Mouse (Mus musculus) right cerebral cortex, adult 2 months (tissue): ENCODE data around the gene Tmem80.

Experiments
- DNase-seq, 2 experiments: peaks; one replicate each; pipeline ENCODE4 v3.0.0; 2021 to 2022; ENCODE audit warnings: low spot score in 2 of 2

The Tmem80 gene

DNA sequence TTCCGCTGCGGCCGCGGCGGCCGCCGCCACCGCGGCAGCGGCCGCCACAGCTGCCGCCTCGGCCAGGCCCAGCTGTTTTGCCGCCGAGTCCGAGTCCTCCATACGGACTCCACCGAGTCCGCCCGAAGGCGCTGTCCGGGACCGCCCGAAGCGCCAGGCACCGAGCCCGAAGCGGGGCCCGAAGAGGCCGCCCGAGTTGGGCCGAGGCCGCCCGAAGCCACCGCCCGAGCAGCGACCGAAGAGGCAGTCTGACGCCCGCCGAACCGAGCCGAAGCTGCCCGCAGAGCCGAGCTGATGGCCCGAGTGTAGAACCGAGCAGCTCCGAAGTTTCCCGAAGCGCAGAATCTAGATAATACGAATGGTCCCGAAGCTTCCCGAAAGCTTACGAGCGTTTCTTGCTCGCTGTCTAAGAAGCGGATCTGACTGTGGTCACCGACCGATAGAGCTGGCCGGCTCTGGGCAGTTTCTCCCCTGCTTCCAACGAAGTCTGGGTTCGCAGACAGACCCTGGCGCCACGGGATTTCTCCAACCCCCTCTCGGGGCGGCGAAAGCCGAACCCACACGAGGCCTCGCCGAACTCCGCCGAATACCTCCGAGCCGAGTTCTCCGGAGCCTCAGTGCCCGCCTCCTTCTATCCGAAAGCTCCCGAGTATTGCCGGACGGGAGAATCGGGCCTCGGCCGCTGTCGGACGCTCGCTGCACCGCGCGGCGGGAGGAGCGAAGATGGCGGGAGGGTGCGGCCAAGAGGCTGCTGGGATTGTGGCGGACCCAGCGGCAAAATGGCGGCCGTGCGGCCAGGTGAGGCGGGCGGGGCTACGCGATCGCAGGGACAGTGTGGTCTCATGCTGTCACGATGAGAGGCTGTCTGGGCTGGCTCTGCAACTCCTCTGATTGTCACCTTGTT lies at the start of gene Tmem80, which contains the start of gene Deaf1:
TSS of gene Tmem80 (plus strand) at position 271 of the 904 bp plus-strand sequence.
TSS of gene Deaf1 (minus strand) at position 222 of the 904 bp plus-strand sequence.
- DNase-seq = peak; percentile 100

DNA sequence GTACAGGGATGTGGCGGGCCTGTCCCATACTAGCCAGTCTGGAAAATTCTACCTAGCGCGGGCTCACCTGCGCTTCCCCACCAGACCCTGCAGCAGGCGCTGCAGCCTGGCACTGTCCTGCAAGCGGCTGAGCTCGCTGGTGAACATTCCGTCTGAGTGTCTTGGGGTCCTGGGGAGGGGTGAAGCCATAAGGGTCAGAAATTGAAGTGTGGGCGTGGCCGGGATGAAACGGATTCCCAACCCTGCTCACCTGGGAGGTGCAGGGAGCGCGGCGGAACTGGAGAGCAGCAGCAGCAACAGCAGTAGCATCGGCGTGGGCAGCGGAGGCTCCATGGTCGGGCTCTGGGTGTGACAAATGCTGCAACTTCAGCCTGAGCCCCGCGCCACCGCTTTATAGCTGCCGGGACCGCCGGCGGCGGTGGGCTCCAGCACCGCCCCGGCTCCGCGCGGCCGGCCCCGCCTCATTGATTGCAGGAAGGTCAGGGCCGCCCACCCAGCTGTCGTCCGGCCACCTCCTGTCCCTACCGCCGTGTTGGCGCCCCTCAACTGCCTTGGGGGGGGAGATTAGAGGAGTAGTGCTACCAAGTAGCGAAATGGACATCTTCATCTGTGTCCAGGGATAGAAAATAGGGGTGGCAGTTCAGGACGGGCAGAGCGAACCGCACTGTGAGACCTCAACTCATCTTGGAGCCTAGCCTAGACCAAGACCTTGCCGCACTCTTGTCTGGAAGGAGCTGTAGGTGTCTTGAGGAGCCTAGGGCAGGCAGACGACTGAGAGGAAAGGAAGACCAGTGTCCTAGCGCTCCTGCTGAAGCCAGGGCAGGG lies 48.6 kb upstream of the Tmem80 start, which contains the start of gene Sct:
TSS of gene Sct (minus strand) at position 368 of the 825 bp plus-strand sequence.
- no peak for DNase-seq

DNA sequence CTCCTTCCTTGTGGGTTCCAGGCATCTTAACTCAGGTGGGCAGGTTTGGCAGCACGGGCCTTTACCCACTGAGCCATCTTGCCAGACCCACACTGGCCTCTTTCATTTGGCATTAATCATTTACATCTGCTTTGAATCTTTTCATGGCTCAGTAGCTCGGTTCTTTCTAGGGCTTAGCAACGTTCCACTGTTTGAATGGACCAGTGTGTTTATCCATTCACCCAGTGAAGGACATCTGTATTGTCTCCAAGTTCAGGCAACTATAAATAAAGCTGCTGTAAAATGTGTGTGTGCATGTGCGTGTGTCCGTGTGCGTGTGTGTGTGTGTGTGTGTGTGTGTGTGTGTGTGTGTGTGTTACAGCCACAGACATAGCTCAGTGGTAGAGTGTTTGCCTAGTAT lies 46.1 kb upstream of the Tmem80 start:
- DNase-seq = no peak

DNA sequence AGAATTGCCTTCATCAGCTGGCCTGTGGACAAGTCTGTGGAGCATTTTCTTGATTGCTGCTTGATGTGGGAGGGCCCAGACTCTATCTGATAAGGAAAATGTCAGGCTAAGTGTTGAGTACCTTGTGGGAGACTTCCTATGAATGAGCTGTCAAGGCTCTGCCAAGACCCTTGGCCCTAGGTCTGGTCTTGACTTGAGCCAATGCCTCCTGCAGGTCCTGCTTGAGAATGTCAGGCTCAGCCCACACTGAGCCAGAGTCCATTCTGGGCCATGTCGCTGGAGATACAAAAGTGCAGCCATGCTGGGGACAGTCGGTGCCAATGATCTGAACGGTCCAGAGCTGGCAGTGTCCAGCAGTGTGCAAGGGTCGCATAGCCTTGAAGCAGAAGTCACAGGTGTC lies 44.8 kb upstream of the Tmem80 start:
- no peak for DNase-seq

DNA sequence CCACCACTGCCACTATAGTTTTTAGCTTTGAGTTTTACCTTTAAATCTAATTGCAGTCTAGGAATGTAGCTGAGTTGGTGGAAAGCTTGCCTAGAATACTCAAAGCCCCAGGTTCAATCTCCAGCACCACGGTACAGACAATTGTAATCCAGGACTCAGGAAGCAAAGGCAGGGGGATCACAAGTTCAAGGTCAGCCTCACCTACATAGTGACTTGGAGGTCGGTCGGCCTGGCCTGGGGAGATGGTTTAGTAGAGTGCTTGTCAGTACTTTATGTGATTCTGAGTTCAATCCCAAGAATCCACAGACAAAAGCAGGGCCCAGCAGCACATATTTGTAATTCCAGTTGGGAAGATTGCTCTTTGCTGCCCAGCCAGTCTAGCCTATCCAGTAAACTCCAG lies 39.5 kb upstream of the Tmem80 start:
- no peak for DNase-seq

DNA sequence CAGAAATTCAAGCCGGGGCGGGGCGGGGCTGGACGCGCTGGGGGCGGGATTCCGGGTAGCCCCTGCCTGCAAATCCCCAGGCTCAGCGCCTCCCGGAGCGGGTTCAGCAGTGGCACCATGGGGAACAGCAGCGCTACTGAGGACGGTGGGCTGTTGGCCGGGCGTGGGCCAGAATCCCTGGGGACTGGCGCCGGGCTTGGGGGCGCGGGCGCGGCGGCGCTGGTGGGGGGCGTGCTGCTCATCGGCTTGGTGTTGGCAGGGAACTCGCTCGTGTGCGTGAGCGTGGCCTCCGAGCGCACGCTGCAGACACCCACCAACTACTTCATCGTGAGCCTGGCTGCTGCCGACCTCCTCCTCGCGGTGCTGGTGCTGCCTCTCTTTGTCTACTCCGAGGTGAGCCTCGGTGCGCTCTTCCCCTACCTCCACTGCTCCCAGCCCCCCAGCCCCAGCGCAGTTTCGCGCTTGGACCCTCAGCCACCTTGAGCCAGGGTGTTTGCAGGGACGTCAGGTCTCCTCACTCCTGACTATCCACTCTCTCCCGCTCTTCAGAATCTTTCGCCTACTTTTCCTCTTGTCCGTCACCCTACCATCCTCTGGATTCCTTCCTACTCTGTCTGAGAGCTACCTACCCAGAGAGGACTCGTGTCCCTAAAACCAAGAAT lies 35.5 kb upstream of the Tmem80 start, which contains the start of gene Drd4:
TSS of gene Drd4 (plus strand) at position 86 of the 662 bp plus-strand sequence.
- DNase-seq = peak; percentile 32 to 34

DNA sequence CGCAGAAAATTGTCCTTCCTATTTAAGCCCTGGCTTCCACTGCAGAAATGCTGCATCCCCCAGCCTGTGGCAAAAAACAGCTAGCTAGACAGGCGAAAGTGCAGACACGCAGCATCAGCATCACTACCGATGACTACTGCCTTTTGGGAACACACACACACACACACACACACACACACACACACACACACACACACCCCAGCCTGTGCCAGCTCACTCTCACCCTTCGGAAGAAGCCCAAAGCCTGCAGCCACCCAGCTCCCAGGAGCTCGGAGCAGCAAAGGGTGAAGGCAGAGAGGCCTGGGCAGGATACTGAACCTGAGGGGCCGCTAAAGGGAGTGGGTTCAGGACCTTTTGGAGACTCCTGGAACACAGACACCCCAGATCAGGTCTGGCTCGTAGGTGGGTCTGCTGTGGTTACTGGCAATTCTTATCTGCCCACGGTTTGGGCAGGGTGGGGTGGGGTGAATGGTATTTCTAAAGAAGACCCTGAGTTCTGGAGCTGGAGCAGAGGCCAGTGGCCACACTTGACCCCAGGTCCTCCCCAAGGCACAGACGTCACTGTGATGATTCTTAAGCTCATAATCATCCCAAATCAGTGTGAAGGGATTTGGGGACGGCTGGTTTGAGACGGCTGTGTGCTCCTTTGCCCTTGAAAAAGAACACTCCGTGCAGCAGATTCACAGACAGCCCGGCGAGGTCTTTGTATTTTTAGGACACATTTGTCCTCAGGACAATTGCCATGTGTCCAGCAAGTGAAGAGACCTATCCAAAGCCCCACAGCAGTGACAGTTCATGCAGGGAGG lies 34.8 kb upstream of the Tmem80 start:
- peak in 1 of 2 experiments; percentile 22 for DNase-seq

DNA sequence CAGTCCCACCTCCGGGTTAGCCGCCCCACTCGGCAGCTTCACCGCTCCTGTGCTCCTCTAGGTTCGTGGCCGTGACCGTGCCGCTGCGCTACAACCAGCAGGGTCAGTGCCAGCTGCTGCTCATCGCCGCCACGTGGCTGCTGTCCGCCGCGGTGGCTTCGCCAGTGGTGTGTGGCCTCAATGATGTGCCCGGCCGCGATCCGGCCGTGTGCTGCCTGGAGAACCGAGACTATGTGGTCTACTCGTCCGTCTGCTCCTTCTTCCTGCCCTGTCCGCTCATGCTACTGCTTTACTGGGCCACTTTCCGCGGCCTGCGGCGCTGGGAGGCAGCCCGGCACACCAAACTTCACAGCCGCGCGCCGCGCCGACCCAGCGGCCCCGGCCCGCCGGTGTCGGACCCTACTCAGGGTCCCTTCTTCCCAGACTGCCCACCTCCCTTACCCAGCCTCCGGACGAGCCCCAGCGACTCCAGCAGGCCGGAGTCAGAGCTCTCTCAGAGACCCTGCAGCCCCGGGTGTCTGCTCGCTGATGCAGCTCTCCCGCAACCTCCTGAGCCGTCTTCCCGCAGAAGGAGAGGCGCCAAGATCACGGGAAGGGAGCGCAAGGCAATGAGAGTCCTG lies 33.6 kb upstream of the Tmem80 start:
- peak in 1 of 2 experiments; percentile 19 for DNase-seq

DNA sequence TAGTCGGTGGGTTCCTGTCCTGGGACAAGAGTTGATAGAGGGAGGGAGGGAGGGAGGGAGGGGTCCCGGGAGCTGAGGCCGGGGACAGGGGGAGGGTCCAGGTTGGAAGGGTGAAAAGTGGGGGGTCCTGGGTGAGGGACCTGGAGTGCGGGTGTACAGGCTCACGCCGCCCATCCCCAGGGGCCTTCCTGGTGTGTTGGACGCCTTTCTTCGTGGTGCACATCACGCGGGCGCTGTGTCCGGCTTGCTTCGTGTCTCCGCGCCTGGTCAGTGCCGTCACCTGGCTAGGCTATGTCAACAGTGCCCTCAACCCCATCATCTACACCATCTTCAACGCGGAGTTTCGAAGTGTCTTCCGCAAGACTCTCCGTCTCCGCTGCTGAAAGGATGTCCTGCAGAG lies 33.1 kb upstream of the Tmem80 start:
- DNase-seq = no peak

DNA sequence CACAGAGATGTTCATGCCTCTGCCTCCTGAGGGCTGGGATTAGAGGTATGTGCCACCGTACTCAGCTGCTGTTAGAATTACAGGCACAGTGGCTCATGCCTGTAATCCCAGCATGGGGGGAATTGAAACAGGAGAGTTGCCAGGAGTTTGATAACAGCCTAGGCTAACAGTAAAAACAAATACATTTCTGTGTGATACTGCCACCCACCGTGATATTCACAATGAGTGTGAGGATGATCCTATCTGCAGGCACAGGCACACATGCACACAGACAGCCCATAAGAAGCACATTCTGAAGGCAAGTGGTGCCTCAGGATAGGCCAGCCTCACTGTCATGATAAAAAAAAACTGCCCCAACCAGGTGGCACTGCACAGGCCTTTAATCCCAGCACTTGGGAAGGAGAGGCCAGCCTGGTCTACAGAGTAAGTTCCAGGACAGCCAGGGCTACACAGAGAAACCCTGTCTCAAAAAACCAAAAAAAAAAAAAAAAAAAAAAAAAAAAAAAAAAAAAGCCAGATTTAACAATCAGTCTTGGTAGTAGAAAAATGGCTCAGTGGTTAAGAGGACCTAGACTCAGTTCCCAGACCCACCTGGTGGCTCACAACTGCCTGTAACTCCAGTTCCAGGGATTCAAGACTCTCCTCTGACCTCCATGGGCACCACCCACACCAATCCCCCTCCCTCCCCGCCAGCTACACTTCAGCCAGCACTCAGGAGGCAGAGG lies 29.5 kb upstream of the Tmem80 start:
- no peak for DNase-seq

DNA sequence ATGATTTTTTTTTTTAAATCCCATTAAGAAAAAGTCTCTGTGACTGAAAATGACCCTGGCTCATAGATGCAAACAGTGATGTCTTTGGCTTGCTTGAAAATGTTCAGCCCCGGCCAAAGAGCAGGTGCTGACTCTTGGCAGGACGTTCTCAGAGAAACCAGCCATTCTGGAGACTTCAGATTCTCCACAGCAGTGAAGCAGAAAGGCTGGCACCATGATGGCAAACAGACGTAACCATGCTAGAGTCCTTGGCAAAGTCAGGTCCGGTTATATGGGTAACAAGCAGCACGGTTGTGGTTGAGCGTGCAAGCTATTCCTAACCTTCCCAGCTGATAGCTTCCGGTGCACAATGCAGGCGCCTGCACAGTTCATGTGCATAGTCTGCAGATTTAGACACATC lies 28.4 kb upstream of the Tmem80 start:
- no peak for DNase-seq

DNA sequence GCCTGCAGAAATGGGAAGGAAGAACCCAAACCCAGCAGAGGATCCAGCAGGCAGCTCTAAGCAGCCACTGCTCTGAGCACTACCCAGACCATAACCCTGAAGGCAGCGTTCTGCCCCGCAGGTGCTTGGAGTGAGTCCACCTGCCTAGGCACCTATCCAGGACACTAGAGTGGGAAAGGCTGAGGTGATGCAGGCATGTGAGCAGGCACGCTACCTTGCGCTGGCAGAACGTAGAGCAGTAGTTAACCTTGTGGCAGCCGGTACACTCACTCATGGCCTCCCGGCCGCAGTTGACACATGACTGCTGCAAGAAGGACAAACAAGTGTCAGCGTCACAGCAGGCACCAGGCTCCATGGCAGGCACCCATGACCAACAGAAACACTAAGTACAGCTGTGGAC lies 26.2 kb upstream of the Tmem80 start:
- DNase-seq = no peak

DNA sequence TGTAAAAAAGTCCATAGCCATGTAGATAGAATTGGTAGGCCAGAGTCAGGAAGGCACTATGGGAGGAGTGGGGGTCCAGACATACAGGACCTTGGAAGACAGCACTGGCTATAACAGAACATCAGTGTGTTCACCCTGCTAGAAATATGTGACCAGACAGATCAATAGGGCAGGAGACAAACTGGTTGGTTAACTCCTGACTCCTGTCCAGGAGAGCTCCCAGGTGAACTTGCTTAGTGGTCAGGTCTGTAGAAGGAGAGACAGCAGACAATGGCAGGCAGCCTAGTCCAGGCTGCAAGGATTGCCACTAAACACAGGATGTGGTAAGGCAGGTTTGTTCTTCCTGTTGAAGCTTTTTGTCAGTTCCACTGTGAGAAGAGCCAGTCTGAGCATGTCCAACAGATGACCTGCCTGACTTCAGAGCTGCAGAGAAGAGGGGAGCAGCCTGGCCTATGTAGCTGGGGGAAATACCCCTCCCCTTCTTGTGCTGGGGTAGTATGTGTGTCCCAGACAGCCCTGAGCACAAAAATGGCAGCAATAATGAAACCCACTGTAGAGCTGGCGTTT lies 24.8 kb upstream of the Tmem80 start:
- no peak for DNase-seq

DNA sequence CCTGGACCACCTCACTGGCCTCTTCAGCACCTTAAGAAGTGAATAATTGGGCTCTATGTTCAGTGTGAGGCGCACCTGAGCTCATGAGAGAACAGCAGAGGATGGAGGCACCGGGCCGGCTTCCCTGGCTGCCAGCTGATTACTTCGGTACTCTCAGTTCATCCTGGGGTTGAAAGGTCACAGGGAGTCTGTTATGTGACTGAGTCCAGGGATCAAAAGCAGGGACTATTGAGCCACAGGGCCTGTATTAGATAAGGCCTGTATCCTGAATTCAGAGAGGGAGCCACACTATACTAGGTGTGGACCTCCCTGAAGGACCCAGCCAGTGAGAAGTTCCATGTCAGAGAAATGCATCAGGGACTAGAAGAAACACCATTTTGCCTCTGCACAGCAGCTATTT lies 23.0 kb upstream of the Tmem80 start:
- no peak for DNase-seq

DNA sequence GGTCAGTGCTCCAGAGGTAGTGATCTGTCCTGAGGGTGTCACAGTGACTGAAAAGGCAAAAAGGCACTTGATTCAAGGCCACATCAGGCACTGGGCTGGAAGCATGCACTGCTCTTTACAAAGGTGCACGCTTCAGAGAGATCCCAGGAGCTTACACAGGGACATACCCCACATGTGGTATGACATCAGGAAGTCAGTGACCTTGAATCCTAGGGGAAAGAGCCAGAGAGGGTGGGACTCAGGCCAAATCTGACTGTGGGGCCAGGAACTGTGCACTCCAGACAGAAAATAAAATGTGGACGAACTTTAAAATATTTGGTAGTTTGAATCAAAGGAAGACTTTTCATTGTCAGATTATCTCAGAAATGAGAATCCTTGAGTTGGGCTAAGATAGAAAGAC lies 13.1 kb upstream of the Tmem80 start:
- no peak for DNase-seq

DNA sequence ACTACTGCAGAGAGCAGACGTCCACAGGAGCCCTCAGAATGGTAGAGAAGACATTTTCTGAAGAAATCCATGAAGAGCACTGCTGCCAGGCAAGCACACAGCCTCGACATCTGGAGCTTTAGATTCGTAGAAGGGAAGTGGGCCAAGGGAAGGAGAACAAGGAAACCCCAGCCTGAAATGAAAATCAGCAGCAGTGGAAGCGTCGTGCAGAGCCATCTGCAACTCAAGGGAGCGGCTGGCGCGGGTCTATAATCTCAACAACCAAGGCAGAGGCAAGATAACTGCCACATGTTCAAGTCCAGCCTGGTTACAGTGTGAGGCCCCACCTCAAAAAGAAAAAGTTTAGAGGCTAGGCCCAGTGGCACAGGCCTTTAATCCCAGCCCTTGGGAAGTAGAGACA lies 12.5 kb upstream of the Tmem80 start:
- DNase-seq = no peak

DNA sequence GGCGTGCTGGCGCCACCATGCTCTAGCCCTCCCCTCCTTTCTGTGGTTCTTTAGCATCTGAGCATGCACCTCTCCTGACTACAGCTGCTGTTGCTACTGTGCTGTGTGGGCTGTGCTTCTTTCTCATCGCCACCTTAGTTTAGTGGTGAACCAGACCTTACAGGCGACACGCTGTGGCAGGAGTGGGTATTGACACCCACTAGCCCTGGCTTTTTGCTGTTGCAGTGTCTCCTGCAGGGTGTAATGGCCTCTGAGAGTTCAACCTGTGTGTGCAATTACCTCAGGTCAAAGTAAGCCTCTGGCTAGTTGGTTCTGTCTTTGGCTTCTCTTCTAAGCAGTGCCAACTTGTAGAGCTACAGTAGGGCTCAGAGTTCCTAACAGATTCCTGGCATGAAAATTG lies 11.6 kb upstream of the Tmem80 start:
- peak; percentile 62 to 64 for DNase-seq

DNA sequence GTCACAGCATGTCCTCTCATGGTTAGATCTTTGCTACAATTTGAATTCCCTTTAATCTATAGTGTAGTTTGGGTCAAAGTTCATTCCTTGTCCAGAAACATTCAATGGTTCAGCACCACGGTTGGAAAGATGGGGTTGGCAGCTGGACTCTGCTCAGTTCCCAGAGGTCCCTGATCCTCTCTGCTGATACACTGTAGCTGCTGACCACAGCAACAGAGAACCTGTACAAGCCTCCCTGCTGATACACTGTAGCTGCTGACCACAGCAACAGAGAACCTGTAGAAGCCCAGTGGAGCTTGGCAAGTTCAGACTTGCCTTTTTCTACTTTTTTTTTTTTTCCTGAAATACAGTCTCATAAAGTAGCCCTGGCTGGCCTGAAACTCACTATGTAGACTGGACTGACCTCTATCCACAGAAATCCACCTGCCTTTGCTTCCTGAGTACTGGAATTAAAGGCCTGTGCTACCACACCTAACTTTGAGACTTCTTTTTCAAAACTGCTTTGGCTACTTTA lies 9.9 kb upstream of the Tmem80 start:
- DNase-seq = no peak

DNA sequence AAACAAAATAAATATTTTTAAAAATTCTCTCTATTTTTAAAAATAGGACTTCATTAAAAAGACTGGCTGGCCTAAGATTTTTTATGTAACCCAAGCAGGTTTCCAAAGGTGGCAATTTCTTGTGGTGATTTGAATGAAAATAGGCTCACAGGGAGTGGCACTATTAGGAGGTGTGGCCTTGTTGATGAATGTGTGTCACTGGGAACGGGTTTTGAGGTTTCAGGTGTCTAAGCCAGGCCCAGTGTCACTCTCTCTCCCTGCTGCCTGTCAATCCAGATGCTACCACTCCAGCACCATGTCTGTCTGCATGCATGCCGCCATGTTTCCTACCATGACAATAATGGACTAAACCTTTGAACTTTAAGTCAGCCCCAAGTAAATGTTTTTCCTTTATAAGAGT lies 8.1 kb upstream of the Tmem80 start:
- DNase-seq = no peak
